Mouse (Mus musculus): ENCODE data around the gene Zfp524.
"Not testable (repeated sequence)": the region's sequence is repeated elsewhere in the genome, so short reads cannot be mapped to it uniquely, and the experiment has no call there.

The Zfp524 gene

GRCm38 (mm10) chr7:5014251-5015117 lies at the start of gene Zfp524, which contains the start of gene Fiz1:
Gene Zfp524 (plus strand): TSS chr7:5014415.
Gene Fiz1 (minus strand): TSS chr7:5014697.
- peak; percentile 97 for DNase-seq

GRCm38 (mm10) chr7:4964988-4965387 lies 49.2 kb upstream of the Zfp524 start:
- no peak for DNase-seq

- no peak for DNase-seq
Measured at GRCm38 (mm10) chr7:4971068-4971467, 43.1 kb upstream of the Zfp524 start, which contains the start of gene Sbk3. Gene Sbk3 (minus strand): TSS chr7:4971168.

GRCm38 (mm10) chr7:4971710-4972109 lies 42.5 kb upstream of the Zfp524 start:
- peak in 1 of 2 experiments; percentile 39 for DNase-seq

DNA sequence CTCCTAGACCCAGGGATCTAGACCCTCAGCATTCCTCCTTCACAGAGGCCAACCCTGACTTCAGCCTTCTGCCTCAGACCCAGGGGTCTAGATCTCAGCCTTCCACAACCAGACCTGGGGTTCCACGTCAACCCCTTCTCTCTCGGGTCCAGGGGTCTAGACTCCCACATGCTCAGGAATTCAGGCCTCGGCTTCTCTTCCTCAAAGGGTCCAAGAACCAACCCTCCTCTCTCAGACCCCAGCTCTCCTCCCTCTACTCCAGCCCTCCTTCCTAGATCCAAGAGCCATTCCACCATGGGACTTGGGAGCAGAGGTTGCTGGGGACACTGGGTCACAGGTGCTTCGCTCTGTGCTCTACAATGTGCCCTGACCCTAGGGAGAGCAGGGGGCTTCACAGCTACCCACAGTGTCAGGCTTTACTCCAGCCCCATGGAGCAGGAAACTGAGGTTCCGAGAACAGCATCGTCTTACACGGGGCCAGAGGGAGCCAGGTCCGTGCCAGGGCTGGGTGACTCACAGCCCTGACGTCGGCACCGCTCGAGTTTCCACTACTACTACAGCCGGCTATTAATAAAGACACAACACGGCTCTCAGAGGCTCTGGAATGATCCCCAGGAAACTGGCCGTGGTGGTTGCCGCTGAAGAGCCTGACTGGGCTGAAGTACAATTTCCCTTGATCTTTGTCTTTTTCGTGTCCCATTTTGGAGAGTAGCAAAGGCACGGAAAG lies 41.7 kb upstream of the Zfp524 start:
- peak; percentile 54 to 65 for DNase-seq

DNA sequence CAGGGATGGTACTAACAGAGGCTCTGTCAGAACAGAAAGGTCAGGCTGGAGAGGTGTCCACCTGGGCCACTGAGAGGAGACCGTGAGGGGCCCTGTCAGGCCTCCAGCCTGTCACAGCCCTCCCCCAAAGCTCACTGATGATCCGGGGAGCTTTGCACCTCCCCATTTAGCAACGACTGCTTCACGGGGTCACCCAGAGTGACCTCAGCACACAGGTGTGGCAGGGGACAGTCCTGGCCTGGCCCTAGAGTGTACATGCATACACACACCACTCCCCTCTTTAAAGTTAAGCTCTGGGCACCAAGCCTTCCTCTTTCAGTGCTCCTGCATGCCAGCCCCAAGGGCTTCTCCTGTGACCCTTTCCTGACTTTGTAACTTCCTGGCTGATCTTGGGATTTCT lies 38.8 kb upstream of the Zfp524 start:
- DNase-seq, result no peak

DNA sequence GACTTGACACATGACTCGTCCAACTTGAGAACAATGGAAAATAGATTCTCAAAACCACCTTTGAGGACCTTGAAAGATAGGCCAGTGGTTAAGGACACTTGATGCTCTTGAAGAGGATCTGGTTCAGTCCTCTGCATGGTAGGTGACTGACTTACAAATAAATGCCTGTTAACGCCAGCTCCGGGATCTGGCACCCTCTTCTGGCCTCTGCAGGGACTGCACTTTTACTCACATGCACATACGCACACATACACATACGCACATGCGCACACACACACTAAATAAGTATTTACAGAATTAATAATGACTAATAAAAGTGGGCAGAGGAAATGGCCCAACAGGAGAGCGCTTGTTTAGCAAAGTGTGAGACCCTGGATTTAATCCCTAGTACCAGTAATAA lies 37.4 kb upstream of the Zfp524 start:
- DNase-seq, result no peak

DNA sequence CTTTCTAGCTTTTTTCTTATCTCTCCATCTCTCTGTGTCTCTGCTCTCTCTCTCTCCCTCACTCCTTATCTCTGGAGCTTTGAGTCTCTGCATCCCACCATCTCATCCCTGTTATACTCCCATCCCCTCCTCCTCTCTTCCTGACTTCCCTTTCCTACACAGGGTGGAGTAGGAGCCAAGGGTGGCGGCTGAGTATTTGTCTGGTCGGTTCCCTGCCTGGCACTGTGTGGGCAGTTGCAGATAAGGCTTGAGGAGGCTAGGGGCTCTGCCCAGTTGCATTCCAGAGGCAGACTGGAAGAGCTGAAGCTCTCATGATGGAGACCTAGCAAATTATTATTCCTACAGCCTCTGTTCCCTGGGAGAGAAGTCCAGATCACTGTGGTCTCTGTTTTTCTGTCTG lies 26.0 kb upstream of the Zfp524 start:
- DNase-seq, result peak in 1 of 2 experiments; percentile 26

GRCm38 (mm10) chr7:4993347-4993998 lies 20.7 kb upstream of the Zfp524 start:
- no peak for DNase-seq

DNA sequence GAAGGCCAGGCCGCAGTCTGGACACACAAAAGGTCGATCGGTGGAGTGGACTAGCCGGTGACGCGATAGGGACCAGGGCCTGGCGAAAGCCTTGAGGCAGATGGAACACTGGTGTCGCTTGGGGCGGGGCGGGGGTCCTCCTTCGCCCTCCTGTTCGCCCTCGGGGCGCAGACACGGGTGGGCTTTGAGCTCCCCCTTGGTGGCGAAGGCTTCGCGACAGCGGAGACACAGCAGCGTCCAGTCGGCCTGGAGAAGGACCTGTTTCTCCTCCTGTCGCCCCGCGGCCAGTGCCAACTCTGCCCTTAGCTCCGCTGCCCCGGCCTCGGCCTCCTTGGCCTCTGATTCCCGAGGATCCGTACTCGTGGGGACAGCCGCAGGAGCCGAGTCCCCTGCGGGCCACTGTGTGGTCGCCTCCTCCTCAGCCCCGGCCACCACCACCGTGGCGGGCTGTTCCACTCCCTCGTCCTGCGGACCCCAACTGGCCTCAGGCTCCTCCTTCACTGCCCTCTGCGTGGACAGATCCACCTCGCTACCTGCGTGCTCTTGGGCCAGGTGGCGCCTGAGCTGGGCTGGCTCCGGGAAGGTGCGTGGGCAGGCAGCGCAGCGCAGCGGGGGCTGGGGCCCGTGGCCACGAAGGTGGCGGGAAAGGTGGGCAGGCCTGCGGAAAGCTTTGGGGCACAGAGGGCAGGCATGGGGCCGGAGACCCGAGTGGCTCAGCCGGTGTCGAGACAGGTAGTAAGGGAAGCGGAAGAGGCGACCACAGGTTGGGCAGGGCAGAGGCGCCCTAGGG lies 20.0 kb upstream of the Zfp524 start:
- no peak for DNase-seq

GRCm38 (mm10) chr7:4995268-4996002 lies 18.8 kb upstream of the Zfp524 start:
- DNase-seq, result no peak

DNA sequence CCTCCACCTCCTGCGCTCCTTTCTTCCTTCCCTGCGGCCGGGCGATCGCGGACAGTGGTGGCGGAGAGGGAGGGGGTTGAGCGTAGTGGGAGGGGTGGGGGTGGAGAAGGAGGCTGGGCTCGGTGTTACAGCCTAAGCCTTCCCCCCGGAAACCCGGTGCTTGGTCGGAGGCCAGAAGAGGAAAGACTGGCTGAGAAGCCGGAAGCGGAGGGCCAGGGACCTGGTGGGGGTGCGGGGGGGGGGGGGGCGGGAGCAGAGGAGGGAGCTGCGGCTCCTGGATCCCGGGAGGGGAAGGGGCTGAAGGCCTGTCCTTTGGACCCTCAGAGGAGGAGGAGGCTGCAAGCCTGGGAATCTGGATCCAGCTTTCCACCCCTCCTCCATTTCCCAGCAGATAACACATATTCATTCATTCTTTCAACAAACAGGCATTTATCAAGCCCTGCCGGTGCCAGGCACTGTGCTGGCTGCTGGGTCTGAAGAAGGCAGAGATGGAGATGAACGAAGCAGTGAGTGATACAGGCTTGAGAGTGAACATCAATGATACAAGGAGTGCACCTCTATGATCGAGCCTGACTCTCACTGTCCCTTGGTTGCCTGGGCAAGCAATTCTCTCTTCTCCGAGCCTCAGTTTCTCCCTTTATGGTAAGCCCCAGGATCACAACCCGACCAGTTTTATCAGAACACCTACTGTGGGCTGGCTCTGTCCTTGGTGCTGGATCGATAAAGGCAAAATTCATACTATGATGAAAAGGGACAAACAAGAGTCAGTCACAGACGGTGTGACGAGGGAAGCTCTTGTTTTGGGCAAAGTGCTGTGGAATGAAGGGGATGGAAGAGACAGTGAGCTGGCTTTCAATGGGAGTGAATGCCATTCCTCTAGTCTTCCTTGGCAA lies 18.0 kb upstream of the Zfp524 start, which contains the start of gene Zfp579:
Gene Zfp579, minus strand, starts transcription at position 156 of the 893 bp plus-strand sequence.
- peak; percentile 90 to 92 for DNase-seq

DNA sequence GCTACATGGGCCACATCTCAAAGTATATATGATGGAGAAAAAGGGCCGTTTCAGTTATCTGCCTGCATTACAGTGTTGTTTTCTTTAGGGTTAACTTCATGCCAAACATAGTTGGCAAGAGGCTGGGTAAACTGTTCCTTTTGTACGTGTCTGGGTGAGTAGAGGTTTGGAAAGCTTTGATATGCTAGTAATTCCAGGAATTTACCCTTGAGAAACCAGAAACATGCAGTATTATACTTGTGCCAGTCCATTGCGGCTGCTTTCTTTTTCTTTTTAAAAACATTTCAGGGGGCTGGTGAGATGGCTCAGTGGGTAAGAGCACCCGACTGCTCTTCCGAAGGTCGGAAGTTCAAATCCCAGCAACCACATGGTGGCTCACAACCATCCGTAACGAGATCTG lies 17.3 kb upstream of the Zfp524 start:
- no peak for DNase-seq

DNA sequence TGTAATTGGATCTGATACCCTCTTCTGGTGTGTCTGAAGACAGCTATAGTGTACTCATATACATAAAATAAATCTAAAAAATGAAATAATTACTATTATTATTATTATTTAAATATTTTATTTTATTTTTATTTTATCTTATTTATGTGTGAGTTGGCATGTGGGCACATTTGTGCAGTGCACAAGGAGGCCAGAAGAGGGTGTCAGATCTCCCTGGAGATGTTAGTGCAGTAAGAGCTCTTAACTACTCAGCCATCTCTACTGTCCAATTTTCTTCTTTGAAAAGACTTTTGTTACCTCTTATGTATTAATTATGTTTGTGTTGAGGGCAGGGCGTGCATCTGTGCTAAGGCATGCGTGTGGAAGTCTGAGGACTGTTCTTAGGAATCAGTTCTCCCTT lies 14.3 kb upstream of the Zfp524 start:
- no peak for DNase-seq

DNA sequence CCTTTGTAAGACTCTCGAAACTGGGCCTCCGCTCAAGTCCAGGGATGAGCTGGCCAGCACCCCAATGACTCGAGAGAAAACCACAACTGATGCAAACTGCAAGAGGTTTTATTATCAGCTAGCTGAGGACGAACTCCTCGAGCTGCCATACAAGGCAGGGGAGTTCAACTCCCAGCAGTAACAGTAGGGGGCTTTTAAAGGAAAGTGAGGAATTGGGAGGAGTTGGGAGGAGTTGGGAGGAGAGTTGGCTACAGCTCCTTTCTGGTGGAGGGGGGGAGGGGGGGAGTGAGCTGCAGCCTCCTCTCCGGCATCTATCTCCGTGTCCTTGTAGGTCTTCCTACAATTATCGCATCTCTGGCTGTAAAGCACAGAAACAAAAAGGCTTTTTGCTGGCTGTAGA lies 11.3 kb upstream of the Zfp524 start:
- DNase-seq, result not testable (repeated sequence)

DNA sequence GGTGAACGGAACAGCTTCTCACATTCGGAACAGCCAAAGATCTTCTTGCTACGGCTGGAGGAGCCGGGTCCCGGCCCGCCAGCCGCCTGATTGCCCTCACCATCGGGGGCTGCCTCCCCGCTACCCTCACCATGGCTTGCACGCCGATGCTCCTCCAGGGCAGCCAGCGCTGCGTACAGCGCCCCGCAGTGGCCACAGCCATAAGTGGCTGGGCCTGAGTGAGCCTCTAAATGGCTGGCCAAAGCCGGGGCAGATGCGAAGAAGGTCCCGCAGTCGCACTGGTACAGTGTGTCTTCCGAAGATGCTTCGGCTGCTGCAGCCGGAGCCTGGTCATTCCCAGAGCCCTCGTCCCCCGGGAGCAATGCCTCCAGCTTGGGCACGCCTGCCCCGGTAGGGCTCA lies 6.0 kb upstream of the Zfp524 start:
- no peak for DNase-seq

DNA sequence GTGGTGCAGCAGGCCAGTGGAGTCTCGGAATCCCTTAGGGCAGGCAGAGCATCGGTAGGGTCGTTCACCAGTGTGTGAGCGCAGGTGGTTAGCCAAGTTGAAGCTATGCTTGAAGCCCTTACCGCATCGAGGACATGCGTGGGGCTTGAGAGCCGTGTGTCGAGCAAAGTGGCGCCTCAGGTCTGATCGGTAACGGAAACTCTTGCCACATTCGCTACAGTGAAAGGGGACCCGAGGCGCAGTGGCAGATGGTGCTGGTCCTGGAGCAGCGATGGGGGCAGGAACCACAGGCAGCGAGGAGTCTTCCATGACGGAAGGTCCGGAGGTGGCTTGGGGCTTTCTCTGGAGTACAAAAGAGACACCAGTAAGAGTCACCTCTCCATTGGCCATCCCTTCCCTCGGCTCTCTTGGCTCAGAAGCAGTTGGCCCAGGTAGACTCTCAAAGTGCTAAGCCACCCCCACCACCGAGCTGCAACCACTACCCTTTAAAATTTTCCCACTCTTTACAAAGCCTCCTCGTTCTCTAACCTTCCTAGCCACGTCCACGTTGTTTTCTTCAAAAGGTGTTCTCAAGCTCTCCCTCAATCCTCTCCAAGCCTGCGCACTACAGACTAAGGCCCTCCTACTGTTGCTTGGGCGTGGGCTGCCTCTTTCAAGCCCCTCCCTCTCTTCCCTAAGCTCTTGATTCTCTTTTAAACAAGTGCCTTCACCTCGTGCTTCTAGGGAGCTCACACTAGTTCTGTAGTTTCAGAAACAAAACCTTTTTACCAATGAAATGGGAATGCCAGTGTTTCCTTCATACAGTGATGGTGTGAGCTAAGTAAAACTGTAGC lies 1.3 kb upstream of the Zfp524 start:
- peak; percentile 61 to 62 for DNase-seq

DNA sequence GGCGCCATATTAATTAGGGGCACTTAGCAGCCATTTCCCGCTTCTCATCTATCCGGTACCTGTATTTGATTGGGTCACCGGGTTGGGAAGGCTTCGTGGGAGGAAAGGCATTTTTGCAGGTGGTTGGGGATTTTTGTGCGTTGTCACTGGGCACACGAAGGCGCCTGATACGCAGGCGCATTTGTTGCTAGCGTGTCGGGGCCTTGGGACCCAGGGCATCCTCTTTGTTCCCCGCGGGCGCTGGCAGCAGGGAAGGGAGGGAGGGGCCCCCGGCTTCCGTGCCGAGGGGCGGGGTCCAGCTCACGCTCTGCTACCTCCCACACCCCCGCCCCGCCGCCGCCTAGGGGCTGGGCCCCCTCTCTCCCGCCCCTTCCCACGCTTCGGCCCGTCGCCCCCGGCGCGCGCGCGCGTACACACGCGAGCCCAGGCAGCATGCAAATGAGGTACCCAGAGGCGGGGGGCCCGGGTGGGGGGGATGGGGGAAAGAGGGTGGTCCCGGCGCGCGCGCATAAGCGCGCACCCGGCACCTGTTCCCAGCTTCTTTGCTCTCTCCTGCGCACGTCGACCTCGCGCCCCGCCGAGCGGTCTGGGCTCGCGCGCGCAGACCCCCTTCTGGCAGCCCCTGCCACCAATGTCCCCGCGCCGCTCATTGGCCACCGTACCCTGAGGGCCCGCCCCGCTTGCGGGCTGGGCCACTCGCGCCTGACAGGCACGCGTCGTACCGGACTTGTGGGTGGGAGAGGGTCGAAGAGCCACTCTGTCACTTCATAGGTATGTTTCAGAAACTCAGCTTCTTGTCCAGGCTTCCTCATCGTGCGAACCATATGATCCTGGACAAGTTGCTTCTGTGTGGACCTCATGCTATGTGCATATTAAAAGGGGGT lies 1.1 kb downstream of the Zfp524 start, which contains the start of gene Gm44973:
Gene Gm44973, plus strand, starts transcription at position 379 of the 884 bp plus-strand sequence.
- DNase-seq, result peak; percentile 92 to 95

Measured in lung, adult 18-20 months (tissue).